Mouse (Mus musculus) testis, adult 2 months (tissue): ENCODE measurements at regions not wholly inside any gene's neighbourhood (a gene's known extent, or its start where the extent isn't known, plus 50 kb on each side); places are given as distances from the start of the nearest gene placed in this dataset.

Experiments
- CTCF ChIP-seq: fragments of 200-500 bp; IDR thresholded peaks from 2 replicates; pipeline ENCODE4 v1.5.1; 2012; ENCODE audit warnings: low read depth, mild to moderate bottlenecking, inconsistent platforms, low read length, moderate library complexity; ENCODE audit not compliant: control insufficient read depth, insufficient read depth, insufficient replicate concordance
- POLR2A ChIP-seq: fragments of 200-500 bp; IDR thresholded peaks from 2 replicates; pipeline ENCODE4 v1.6.1; 2012; ENCODE audit warnings: low read depth, mild to moderate bottlenecking, inconsistent platforms, low read length, moderate library complexity; ENCODE audit not compliant: control insufficient read depth

DNA sequence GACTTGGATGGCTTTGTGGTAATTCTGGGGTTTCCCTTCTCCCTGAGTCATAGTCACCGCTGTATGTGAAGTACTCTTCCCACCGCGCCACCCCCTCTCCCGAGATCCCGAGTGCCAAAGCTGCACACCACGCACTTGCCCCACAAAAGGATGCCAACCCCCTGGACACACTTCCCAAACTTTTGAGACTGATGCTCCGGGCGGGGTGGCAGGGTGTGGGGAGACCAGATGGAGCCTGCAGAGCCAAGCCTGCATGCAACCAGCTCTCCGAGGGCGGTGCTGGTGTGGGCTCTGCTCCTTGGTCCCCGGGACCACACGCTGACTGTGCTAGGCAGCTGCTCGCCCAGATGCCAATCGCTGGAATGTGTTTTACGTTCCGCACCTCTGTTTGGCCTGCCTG lies 316.2 kb upstream of the Gdi2 start:
- TF ChIP-seq POLR2A (no peak), CTCF (no peak)
